Mouse (Mus musculus): ENCODE measurements around the gene Pdlim3. TPM values are rescaled to one million over a fixed set of nuclear protein-coding genes. Genes with fewer than 3 reads are reported as not detected.

Gene Pdlim3
- not detected for polyA plus RNA-seq (2012; fragmentation: generic; extraction: Trizol)

DNA sequence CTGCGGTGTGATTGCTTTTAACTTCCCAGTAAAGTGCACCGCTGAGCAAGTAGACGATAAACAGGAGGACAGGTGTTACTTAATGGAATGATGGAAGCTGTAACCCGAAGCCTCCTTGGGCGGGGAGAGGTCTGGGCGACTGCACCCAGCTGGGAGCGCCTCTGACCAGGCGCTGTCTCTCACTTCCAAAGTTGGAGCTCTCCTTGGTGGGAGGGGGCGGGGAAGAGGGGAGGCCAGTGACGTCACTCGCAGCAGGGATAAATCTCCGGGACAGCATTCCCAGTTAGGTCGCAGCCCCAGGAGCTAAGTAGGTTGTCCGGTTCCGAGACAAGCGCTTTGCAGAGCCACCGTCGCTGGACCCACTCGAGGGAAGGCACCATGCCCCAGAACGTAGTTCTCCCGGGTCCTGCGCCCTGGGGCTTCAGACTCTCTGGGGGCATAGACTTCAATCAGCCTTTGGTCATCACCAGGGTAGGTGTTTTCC is at the start of gene Pdlim3:
Pdlim3 (plus strand) TSS at position 260 of the 484 bp plus-strand sequence.

DNA sequence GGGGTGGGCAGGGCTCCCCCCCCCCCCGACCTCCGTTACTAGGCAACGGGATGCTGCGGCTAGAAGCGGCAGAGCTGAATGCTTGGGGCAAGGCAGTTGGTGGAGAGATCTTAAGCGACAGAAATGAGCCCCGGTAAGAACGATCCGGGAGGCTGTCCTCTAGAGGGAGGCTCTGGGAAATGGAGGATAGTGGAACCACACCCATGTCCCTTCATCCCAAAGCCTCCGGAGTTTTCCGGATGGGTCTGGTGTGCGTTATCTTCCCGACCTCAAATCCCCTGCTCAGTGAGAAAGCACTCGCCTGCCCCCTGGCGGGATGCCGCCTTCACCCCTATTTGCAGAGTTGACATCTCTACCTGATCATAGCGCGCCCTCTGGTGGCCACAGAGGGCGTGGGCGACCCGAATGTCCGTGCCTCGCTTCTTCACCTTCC is 49.3 kb downstream of the Pdlim3 start, which contains the start of gene Ccdc110:
Ccdc110 (plus strand) TSS at position 38 of the 433 bp plus-strand sequence.

Other genes starting within 250 kb of the Pdlim3 start
- gene Ccdc110, start 49.2 kb downstream of the Pdlim3 start, polyA plus RNA-seq (2012; fragmentation: generic; extraction: Trizol) = not detected
- gene 1700029J07Rik, start 89.8 kb downstream of the Pdlim3 start, polyA plus RNA-seq (2012; fragmentation: generic; extraction: Trizol) = 1 to 10 TPM in 1 of 2 experiments, under 1 TPM in 1; 0.16 to 2.1 TPM
- 10 to 100 TPM in 1 of 2 experiments, 1 to 10 TPM in 1; 3.7 to 18.7 TPM for gene Ufsp2, start 90.1 kb downstream of the Pdlim3 start, polyA plus RNA-seq (2012; fragmentation: generic; extraction: Trizol)
- under 1 TPM; 0.02 to 0.05 TPM for gene Lrp2bp, start 113.8 kb downstream of the Pdlim3 start, polyA plus RNA-seq (2012; fragmentation: generic; extraction: Trizol)
- gene Ankrd37, start 120.2 kb downstream of the Pdlim3 start, polyA plus RNA-seq (2012; fragmentation: generic; extraction: Trizol) = 1 to 10 TPM; 1.5 to 1.8 TPM